Mouse (Mus musculus) stomach, adult 2 months (tissue): ENCODE measurements around the gene Mymx. TPM values are rescaled to one million over a fixed set of nuclear protein-coding genes. Genes with fewer than 3 reads are reported as not detected.

Source experiments
- polyA plus RNA-seq: library from polyadenylated mRNA; depleted of rRNA; stranded (reverse); fragments of >200 nt; gene quantifications from 2 replicates; pipeline ENCODE4 v1.2.3, GENCODE M21; 2012; rRNA removed

Mymx gene
- 0.87 TPM in 1 of 2 replicates, not detected in the other for polyA plus RNA-seq

DNA sequence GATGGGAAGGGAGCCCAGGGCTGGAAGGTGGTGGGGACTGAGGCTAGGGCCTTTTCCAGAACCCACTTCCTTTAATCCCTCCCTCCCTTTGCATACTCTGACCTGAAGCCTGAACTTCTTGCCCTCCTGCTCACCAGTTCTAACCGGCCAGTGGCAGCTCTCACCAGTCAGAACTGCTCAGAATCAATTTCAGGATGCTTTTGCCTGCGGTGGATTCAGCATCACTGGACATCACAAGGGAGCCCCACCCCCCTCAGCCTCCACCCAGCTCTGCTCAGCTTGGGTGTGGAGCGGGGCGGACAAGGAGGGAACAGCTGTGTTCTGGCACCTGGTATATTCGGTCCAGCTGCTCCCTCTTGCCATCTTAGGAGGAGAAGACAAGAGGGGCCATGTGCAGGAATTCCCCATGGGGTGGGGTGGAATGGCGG, at the start of gene Mymx:
Gene Mymx, minus strand, starts transcription at position 226 of the 428 bp plus-strand sequence.

DNA sequence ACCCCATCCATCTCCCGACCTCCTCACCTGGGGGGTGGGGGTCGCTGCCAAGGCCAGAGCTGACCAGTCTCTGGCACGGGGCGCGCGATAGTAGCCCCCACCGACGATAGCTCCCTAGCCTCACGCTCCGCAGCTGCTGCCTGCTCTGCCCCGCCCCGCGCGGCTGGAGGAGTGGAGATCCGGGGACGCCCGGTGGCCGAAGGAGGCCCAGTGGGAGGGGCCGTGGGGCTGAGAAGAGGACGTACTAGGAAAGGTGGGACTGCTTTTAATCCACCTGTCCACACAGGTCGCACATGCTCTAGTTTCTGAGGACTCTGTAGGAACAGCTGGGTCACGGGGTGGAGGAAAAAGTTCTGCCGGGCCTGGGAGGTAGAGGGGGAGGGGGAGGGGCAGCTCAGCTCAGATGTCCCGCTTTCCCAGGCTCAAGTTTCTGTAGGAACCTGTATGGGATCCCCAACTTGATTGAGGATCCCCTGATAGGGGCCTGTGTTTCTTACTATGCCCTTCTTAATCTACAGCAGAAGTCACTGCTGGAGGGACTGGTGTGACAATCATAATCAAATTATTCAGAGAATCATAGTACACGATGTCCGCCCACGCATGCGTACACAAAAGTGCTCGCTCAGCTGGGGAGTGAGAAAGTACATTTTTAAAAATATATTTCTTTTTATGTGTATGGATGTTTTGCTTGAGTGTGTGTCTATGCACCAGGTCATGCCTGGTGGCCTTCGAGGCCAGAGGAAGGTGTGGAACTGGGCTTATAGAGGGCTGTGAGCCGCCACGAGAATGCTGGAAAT, 2.3 kb downstream of the Mymx start, which contains the start of gene Slc29a1:
Gene Slc29a1, minus strand, starts transcription at position 161 of the 797 bp plus-strand sequence.

GRCm38 (mm10) chr17:45573087-45573779, 28.7 kb downstream of the Mymx start, which contains the start of gene Hsp90ab1:
Gene Hsp90ab1 (minus strand): TSS chr17:45573271.

GRCm38 (mm10) chr17:45563655-45564530, 38.0 kb downstream of the Mymx start, which contains the start of gene Slc35b2:
Gene Slc35b2 (plus strand): TSS chr17:45563874.

DNA sequence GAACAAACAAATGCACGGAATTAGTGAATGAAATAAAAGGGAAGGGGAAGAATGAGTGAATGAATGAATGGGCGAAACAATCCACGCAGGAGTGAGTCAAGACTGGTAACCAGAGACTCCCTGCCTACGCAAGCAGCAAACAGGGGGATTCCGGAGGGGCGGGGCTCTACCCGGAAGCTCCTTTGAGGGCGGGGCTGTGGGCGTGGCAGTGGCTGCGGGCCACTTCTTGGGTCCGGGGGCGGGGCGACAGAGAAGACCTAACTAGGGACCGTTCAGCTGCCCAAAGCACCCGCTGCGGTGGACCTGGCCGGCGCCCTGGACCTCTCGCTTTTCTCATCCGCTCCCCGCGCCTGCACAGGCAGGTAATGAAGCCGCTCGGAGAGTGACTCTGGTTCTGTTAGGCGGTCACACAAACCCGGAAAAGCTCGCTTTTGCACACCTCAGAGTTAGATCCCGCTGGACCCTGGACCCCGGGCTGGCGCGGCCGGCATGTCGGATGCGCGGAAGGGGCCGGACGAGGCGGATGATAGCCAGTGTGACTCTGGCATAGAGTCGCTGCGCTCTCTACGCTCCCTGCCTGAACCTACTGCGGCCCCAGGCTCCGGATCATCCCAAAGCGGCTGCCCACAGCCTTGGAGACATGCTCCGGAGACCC, 46.3 kb downstream of the Mymx start, which contains the start of gene Nfkbie:
Gene Nfkbie, plus strand, starts transcription at position 252 of the 655 bp plus-strand sequence.

Other genes with a start within 250 kb of the Mymx start
- gene Cdc5l, start 168.4 kb downstream of the Mymx start, polyA plus RNA-seq = 1.7 and 2.1 TPM in 2 replicates
- gene Spats1, start 126.7 kb downstream of the Mymx start, polyA plus RNA-seq = not detected in 2 replicates
- gene Aars2, start 95.3 kb downstream of the Mymx start, polyA plus RNA-seq = 7.3 and 9.6 TPM in 2 replicates
- gene Tcte1, start 78.7 kb downstream of the Mymx start, polyA plus RNA-seq = not detected in 2 replicates
- gene Tmem151b, start 52.4 kb downstream of the Mymx start, polyA plus RNA-seq = 0.21 and 0.31 TPM in 2 replicates
- gene Nfkbie, start 46.4 kb downstream of the Mymx start, polyA plus RNA-seq = 1.6 and 2.3 TPM in 2 replicates
- gene Slc35b2, start 38.2 kb downstream of the Mymx start, polyA plus RNA-seq = 50.4 and 107 TPM in 2 replicates
- gene Hsp90ab1, start 28.8 kb downstream of the Mymx start, polyA plus RNA-seq = 104 and 106 TPM in 2 replicates
- 32.4 and 42.7 TPM in 2 replicates for gene Slc29a1, start 2.5 kb downstream of the Mymx start, polyA plus RNA-seq
- gene Capn11, start 57.2 kb upstream of the Mymx start, polyA plus RNA-seq = not detected in 2 replicates
- gene Mrpl14, start 84.2 kb upstream of the Mymx start, polyA plus RNA-seq = 122 and 223 TPM in 2 replicates
- gene Tmem63b, start 84.8 kb upstream of the Mymx start, polyA plus RNA-seq = 72.0 and 73.9 TPM in 2 replicates
- not detected in 2 replicates for gene 1600014C23Rik, start 131.7 kb upstream of the Mymx start, polyA plus RNA-seq